Mouse (Mus musculus) limb, embryonic 10.5 days (tissue): ENCODE data around the gene Ncor2. TPM values are rescaled to one million over a fixed set of nuclear protein-coding genes. Genes with fewer than 3 reads are reported as not detected.
"Not testable (repeated sequence)": the region's sequence is repeated elsewhere in the genome, so short reads cannot be mapped to it uniquely, and the experiment has no call there.

Experiments used
- DNase-seq: peaks from one replicate; pipeline ENCODE4 v3.0.0-alpha.2; 2017; ENCODE audit warnings: low spot score
- H3K27ac ChIP-seq: fragments of 300-500 bp; sonication (generic); 2 replicates; pipeline ENCODE4 v1.5.1; 2016; ENCODE audit warnings: mild to moderate bottlenecking
- H3K27me3 ChIP-seq: fragments of 300-500 bp; sonication (generic); 2 replicates; pipeline ENCODE4 v1.6.1; 2016; ENCODE audit warnings: low read depth, mild to moderate bottlenecking; ENCODE audit not compliant: poor library complexity, severe bottlenecking
- H3K36me3 ChIP-seq: fragments of 300-500 bp; sonication (generic); 2 replicates; pipeline ENCODE4 v1.6.1; 2016; ENCODE audit warnings: mild to moderate bottlenecking, moderate library complexity
- H3K4me1 ChIP-seq: fragments of 300-500 bp; sonication (generic); 2 replicates; pipeline ENCODE4 v1.6.1; 2016
- H3K4me3 ChIP-seq: fragments of 300-500 bp; sonication (generic); 2 replicates; pipeline ENCODE4 v1.5.1; 2016; ENCODE audit warnings: mild to moderate bottlenecking, moderate library complexity
- H3K9me3 ChIP-seq: fragments of 300-500 bp; sonication (generic); replicated peaks from 2 replicates; pipeline ENCODE4 v1.6.1; 2016; ENCODE audit warnings: mild to moderate bottlenecking
- WGBS: fragments of 180-500 bp; shearing (Covaris S2); methylation state at CpG from one replicate; pipeline ENCODE4 v1.1.7; 2016; 5-methylcytosine and 5-hydroxymethylcytosine counted together
- polyA plus RNA-seq: library from polyadenylated mRNA; unstranded; fragments of >200 nt; fragmentation: Nextera tagmentation; extraction: Ambion mirVana; gene quantifications from 2 replicates; pipeline ENCODE4 v1.2.1, GENCODE M21; 2016

Gene Ncor2
- 22.4 and 26.8 TPM in 2 replicates for polyA plus RNA-seq

DNA sequence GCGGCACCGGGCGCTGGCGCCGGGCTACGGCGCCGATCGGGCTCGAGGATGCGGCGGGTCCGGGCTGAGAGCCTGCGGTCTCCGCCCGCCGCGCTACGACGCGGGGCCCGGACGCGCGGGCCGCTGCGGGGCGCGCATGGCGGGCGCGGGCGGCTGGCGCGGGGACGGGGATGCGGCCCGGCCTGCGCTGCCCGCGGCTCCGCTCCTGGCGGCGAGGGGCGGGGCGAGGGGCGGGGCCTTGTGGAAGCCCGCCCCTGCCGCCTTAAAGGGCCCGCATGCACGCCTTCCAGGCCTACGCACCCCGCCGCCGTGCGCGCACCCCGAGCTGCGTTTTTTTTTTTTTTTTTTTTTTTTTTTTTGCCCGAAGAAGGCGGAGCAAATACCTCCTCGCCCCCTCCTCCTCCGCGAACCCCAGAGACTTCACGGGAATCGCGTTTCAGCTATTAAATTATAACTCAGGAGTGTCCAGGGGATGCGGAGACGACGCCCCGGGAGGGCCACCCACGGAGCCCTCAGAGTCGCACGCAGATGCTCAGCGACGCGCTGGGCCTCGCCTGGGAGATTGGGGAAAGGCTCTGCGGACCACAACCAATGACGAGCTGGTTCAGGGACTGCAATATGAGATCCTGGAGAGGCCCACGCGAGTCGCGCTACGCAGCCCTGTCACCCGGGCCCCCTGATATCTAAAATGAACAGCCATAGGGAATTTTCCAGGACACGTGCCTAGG lies at the start of gene Ncor2:
Gene Ncor2, minus strand, starts transcription at position 213 of the 728 bp plus-strand sequence.
- 3% methylated on average over 84 of the region's 87 CpGs for WGBS
- Histone ChIP-seq H3K27me3 (0 out of 2 replicates have a peak, but pooled peaks cover 9% of the 10 kb centered on the region), H3K36me3 (peaks cover 4% of the 10 kb centered on the region; the same call in 1 of the 2 replicates), H3K4me1 (peaks cover 65% of the 10 kb centered on the region), H3K27ac (peak within 1 kb of the TSS; percentile 96), H3K9me3 (no peaks in the 10 kb centered on the region), H3K4me3 (peak within 1 kb of the TSS; percentile 97)
- DNase-seq: peak; percentile 93

DNA sequence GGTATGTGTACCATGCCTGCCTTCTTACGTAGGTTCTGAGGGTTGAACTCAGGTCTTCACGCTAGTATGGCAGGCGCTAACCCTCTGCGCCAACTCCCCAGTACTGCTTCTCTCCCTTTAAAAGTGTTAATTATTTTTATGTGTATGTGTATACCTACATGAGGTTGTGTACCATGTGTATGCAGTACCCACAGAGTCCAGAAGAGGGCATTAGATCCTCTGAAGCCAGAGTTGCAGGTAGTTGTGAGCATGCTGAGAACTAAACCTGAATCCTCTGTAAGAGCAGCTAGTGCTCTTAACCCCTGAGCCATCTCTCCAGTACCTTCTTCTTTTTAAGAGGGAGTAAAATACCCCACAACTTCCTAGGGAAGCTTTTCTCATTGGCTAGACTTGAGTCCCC lies 48.7 kb upstream of the Ncor2 start:
- WGBS: 98% methylated on average over 4 of the region's 4 CpGs
- Histone ChIP-seq H3K27ac (no peak overlapping the region), H3K36me3 (no peaks in the 10 kb centered on the region), H3K4me3 (no peak overlapping the region), H3K4me1 (peaks cover 30% of the 10 kb centered on the region), H3K27me3 (no peaks in the 10 kb centered on the region), H3K9me3 (no peaks in the 10 kb centered on the region; the same call in 1 of the 2 replicates)
- no peak for DNase-seq

DNA sequence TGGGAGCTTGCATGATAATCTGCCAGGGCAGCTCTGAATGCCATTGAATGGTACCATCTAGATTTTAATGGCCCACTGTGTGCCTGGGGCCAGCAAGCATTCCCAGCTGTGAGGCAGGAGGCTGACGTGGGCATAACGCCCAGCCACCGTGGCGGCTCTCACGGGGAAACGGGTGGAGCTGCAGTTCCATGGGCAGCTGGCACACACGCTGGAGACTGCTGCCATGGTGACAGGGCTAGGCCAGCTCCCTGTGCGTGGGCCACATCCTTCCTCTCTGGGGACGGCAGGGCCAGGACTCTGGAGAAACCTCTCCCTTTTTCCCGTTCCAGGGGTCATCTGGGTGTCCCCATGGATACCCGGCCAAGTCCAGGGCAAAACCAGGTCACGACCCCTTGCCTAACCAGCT lies 47.2 kb upstream of the Ncor2 start:
- no peak for DNase-seq
- H3K4me3 ChIP-seq: no peak overlapping the region
- H3K27ac ChIP-seq: 0 out of 2 replicates have a peak overlapping the region, but pooled peaks have one; percentile 0
- H3K9me3 ChIP-seq: no peaks in the 10 kb centered on the region; the same call in 1 of the 2 replicates
- no peaks in the 10 kb centered on the region; the same call in 1 of the 2 replicates for H3K27me3 ChIP-seq
- peaks cover 32% of the 10 kb centered on the region for H3K4me1 ChIP-seq
- WGBS: 78% methylated on average over 12 of the region's 12 CpGs
- H3K36me3 ChIP-seq: no peaks in the 10 kb centered on the region

DNA sequence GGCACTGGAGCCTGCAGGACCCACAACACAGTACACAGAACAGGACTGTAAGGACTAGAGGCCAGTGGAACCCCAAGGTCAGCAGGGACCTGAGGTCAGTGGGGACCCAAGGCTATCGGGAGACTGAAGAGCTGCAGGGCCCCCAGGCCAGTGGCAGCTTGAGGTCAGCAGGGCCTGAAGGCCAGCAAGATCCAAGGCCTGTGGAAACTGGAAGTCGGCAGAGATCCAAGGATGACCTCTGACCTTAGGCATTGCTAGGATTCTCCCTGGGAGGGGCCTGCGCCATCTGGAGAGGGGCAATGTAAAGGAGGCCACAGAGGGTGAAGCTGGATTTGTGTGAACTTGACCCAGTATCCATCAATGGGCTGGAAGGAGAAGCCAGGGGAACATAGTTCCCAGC lies 45.9 kb upstream of the Ncor2 start:
- H3K4me1 ChIP-seq: peaks cover 32% of the 10 kb centered on the region
- no peak overlapping the region; the same call in 1 of the 2 replicates for H3K27ac ChIP-seq
- no peaks in the 10 kb centered on the region; the same call in 1 of the 2 replicates for H3K27me3 ChIP-seq
- no peak overlapping the region for H3K4me3 ChIP-seq
- DNase-seq: no peak
- no peaks in the 10 kb centered on the region; the same call in 1 of the 2 replicates for H3K9me3 ChIP-seq
- 7% methylated on average over 3 of the region's 3 CpGs for WGBS
- H3K36me3 ChIP-seq: no peaks in the 10 kb centered on the region

DNA sequence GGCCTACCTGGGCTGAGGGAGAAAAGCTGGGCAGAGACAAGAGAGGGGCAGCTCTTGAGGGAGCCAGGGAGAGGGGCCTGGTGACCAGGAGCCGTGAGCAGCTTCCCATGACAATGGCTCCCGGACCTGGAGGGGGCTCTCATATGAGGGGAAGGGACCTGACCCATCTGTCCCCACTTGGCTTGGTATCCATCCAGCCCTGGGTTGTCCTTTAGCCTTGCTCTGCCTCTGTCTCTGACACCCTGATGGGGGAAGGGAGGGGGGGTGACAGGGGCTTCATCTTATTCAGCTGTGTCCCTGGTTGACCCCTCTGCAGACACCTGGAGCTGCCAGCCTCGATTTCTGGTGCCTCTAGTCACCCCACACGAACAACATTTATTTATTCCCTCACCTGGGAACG lies 44.9 kb upstream of the Ncor2 start:
- Histone ChIP-seq H3K27ac (peak overlapping the region; percentile 36; the same call in 1 of the 2 replicates), H3K27me3 (no peaks in the 10 kb centered on the region; the same call in 1 of the 2 replicates), H3K36me3 (no peaks in the 10 kb centered on the region), H3K9me3 (no peaks in the 10 kb centered on the region; the same call in 1 of the 2 replicates), H3K4me3 (no peak overlapping the region), H3K4me1 (peaks cover 32% of the 10 kb centered on the region)
- DNase-seq: no peak
- 64% methylated on average over 5 of the region's 5 CpGs for WGBS

DNA sequence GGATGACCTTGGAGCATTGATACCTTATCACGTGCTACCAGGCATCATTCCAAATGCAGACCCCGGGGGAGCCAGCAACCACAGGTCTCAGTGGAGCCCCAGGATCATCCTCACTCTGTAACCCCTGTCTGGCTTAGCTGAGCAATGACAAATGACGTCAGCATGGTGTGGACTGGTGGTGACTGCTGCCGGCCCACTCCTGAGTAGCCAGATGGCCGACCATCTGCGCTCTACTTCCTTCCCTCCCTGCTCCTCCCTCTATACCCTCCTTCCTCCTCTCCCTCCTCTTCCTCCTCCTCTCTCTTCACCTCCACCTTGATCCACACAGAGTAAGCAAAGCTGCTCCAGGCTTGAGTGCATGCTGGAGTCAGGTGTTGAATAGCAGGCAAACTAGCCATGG lies 43.7 kb upstream of the Ncor2 start:
- H3K27ac ChIP-seq: no peak overlapping the region
- H3K36me3 ChIP-seq: no peaks in the 10 kb centered on the region
- no peaks in the 10 kb centered on the region; the same call in 1 of the 2 replicates for H3K27me3 ChIP-seq
- DNase-seq: no peak
- no peak overlapping the region for H3K4me3 ChIP-seq
- no peaks in the 10 kb centered on the region; the same call in 1 of the 2 replicates for H3K9me3 ChIP-seq
- WGBS: 55% methylated on average over 6 of the region's 6 CpGs
- H3K4me1 ChIP-seq: peaks cover 38% of the 10 kb centered on the region

DNA sequence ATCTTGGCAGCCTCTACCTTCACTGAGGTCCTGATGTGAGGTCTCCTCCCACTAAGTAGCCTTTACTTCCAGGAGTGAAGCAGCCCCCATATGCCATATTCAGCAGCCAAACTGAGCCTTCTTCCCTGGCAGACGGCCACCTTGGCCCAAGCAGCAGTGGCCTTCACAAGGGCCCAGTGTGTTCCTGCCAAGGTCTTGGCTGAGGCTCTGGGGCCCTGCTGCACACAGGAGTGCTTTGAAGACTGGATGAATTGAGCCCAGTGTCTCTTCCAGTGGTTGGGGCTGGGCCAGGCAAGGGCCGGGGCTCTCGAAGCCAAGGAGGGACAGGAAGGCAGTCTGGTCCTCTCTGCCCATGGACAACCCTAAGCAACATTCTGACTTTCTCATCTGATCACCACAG lies 42.8 kb upstream of the Ncor2 start:
- peaks cover 40% of the 10 kb centered on the region for H3K4me1 ChIP-seq
- peaks cover 6% of the 10 kb centered on the region for H3K27me3 ChIP-seq
- H3K36me3 ChIP-seq: no peaks in the 10 kb centered on the region
- DNase-seq: no peak
- H3K27ac ChIP-seq: no peak overlapping the region
- 86% methylated on average over 3 of the region's 3 CpGs for WGBS
- H3K9me3 ChIP-seq: no peaks in the 10 kb centered on the region
- H3K4me3 ChIP-seq: no peak overlapping the region

DNA sequence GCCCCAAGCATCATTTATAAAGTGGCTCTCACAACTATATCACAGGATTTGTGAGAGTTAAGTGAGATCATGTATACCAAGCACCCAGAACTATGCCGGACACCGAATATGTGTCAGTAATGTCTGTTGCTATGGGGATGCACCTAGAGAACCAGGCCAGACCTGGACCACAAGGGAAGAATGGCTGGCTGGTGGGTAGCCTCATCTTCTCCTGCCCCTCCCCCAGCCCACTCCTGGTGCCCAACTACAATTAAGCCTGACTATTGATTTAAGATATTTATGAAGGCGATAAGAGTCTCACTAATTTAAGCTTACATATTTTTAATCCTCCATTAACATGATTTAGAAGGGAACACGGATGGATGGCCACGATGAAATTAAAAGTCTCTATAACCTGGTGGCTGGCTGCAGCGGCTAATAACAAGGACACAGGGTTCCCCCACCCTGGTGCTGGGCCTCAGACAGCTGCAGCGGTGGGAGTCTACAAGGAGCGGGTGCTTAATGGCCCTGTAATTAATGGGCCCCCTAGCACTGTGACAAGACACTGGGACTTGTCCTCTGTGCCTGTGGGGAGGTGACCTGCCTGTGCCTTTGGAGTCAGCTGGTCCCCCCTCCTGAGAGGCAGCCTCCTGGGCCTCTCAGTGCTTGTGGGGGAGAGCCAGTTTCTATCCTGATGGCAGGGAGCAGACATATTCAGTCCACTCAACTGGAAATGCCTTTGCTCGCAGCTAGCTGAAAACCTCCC lies 38.6 kb upstream of the Ncor2 start:
- Histone ChIP-seq H3K9me3 (no peaks in the 10 kb centered on the region), H3K27ac (0 out of 2 replicates have a peak overlapping the region, but pooled peaks have one; percentile 27), H3K4me1 (peaks cover 29% of the 10 kb centered on the region), H3K4me3 (no peak overlapping the region), H3K27me3 (peaks cover 20% of the 10 kb centered on the region), H3K36me3 (no peaks in the 10 kb centered on the region)
- no peak for DNase-seq
- 69% methylated on average over 9 of the region's 9 CpGs for WGBS

DNA sequence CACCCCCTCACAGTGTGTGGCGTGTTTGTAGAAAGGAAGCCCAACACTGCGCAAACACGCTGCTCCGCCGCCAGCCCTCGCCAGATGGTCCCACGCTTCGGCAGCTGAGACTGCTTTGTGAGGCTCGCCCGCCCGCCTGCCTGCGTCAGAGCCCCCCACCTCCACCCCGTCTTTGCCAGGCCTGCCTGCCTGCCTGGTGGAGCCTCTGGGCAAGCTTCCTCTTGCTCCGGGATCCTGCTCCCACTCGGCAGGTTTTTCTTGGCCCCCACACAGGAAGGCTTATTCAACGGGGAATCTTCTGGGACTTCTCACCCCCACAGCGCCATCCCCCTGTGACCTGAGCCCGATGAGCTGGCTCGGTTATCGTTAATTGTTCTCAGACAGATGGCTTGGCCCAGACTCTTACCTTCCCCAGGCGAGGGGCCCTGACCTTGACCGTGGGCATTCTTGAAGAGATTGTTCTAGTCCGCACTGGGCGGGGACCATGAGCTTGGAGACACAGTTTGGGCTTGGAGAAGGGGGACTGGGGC lies 37.0 kb upstream of the Ncor2 start:
- 9% methylated on average over 24 of the region's 24 CpGs for WGBS
- peak; percentile 84 for DNase-seq

DNA sequence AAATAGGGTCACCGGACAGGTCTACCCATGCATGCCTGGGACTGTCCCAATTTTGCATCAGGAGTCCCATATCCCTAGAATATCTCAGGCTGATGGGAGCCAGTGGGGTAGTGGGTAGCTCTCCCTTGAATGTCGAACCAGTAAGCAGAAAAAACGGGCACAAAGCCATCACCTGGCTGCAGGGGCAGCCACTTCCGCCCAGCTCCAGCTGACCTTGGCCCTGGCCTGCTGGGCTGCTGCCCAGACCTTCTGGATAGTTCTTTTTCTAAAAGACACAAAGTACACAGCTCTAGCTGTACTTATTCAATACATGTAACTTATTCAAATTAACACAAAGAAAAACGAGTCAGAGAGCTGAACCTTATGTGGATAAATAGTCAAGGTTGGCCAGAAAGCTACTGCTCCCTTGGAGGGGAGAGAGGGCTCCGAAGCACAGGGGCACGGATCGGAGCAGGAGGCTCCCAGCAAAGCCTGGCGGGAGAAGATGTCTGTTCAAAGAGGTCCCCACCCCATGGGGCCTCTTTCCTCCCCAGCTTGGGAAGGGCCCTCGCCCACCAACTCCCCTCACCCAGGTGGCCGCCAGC lies 36.4 kb upstream of the Ncor2 start:
- Histone ChIP-seq H3K4me1 (peaks cover 28% of the 10 kb centered on the region), H3K36me3 (no peaks in the 10 kb centered on the region), H3K9me3 (no peaks in the 10 kb centered on the region), H3K27me3 (peaks cover 26% of the 10 kb centered on the region), H3K27ac (peak overlapping the region; percentile 91), H3K4me3 (peak overlapping the region; percentile 47)
- 30% methylated on average over 11 of the region's 11 CpGs for WGBS
- no peak for DNase-seq

More for the DNA sequence above, 37.0 kb upstream of the Ncor2 start:
- H3K27me3 ChIP-seq: peaks cover 26% of the 10 kb centered on the region
- peaks cover 28% of the 10 kb centered on the region for H3K4me1 ChIP-seq
- peak overlapping the region; percentile 91 for H3K27ac ChIP-seq
- H3K36me3 ChIP-seq: no peaks in the 10 kb centered on the region
- peak overlapping the region; percentile 47 for H3K4me3 ChIP-seq
- H3K9me3 ChIP-seq: no peaks in the 10 kb centered on the region

DNA sequence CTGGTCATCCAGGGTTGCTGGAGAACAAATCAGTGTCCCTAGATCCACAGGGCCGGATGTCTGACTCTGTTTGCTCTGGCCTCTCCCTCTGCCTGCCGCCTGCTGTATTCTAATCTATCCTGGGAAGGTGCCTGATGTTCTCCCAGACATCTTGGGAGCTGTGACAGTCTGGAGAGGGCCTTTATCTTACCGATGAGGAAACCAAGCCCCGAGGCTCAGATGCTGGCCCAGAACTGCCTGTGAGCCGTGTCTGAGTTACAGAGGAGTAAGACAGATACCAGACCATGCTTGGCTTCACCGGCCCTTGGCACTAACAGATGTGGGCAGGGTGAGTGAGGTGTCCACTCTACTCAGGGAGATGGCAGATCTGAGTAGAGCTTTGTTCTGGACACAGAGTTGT lies 35.0 kb upstream of the Ncor2 start:
- Histone ChIP-seq H3K36me3 (no peaks in the 10 kb centered on the region), H3K27ac (no peak overlapping the region), H3K9me3 (no peaks in the 10 kb centered on the region), H3K27me3 (peaks cover 26% of the 10 kb centered on the region), H3K4me3 (no peak overlapping the region), H3K4me1 (peaks cover 28% of the 10 kb centered on the region)
- 88% methylated on average over 6 of the region's 6 CpGs for WGBS
- DNase-seq: no peak

DNA sequence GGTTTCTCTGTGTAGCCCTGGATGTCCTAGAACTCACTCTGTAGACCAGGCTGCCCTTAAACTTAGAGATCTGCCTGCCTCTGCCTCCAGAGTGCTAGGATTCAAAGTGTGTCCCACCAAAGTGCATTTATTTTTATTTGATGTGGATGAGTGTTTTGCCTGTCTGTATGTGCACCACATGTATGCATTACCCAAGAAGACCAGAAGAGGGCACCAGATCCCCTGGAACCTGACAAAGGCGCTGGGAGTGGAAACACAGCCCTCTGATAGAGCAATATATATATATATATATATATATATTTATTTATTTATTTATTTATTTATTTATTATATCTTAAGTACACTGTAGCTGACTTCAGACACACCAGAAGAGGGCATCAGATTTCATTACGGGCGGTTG lies 25.9 kb upstream of the Ncor2 start:
- DNase-seq, H3K27me3 ChIP-seq, H3K27ac ChIP-seq, H3K36me3 ChIP-seq, H3K9me3 ChIP-seq, H3K4me3 ChIP-seq: not testable (repeated sequence)
- WGBS: 86% methylated on average over 3 of the region's 3 CpGs
- peaks cover 27% of the 10 kb centered on the region for H3K4me1 ChIP-seq
